Mouse (Mus musculus) MEL (cell line): ENCODE results near the gene Ddx60.

Experiments
- E2F4 ChIP-seq: IDR thresholded peaks from 2 replicates; pipeline ENCODE4 v1.6.1; 2011; ENCODE audit warnings: low read depth, low read length, improper control_type of control experiment, borderline replicate concordance
- GATA1 ChIP-seq: IDR thresholded peaks from 2 replicates; pipeline ENCODE4 v1.6.1; 2011; ENCODE audit warnings: low read depth, low read length, improper control_type of control experiment
- POLR2A ChIP-seq, 2 experiments: IDR thresholded peaks; 2 replicates each; pipeline ENCODE4 v1.6.1; 2011 to 2012; ENCODE audit warnings: low read length in 2 of 2, mild to moderate bottlenecking in 2 of 2, control low read depth in 1 of 2, improper control_type of control experiment in 1 of 2, low read depth in 1 of 2, moderate library complexity in 1 of 2; ENCODE audit not compliant: control insufficient read depth in 1 of 2, insufficient read depth in 1 of 2, poor library complexity in 1 of 2
- ZC3H11A ChIP-seq: IDR thresholded peaks from 2 replicates; pipeline ENCODE4 v1.6.1; 2012; ENCODE audit warnings: low read depth, mild to moderate bottlenecking, inconsistent platforms, low read length, improper control_type of control experiment

GRCm38 (mm10) chr8:61937576-61937975 lies 9.7 kb downstream of the Ddx60 start:
- TF ChIP-seq ZC3H11A (no peak), GATA1 (no peak), E2F4 (no peak), POLR2A (IDR thresholded peaks at IDR 0.05; ENCODE audit: control insufficient read depth in 1 of 2, insufficient read depth in 1 of 2, low read depth in 1 of 2, low read length in 2 of 2, poor library complexity in 1 of 2) (no peak)
